Mouse (Mus musculus): Measurements from ENCODE around the gene Olfr556.

- TF ChIP-seq CTCF (IDR thresholded peaks at IDR 0.05; ENCODE audit: extremely low read depth, insufficient read depth, insufficient read length, insufficient replicate concordance) (no peak), POLR2A (IDR thresholded peaks at IDR 0.05; ENCODE audit: low read depth, low read length) (no peak)
Observed at GRCm38 (mm10) chr7:102665378-102665777, 679 bp downstream of the Olfr556 start.
